Comparison of ENCODE assay signal across 13 mouse cellular contexts in genomic region chr2:71475311-71475710, GRCm38 (mm10). TPM values are rescaled to one million over a fixed set of nuclear protein-coding genes. Genes with fewer than 3 reads are reported as not detected.
"Had no signal": no experiment of that assay in that cellular context is flagged by ENCODE, and none has a peak within 500 bp of the region (broad histone marks: within the 10 kb centered on the region; RNA-seq: fewer than 3 reads in every experiment).

No protein-coding gene starts in this region.

- DNase-seq: kidney, postnatal 36 days; lung, embryonic 14.5 days; lung, postnatal 10 days; lung, postnatal 4 days; thymus, adult 18-20 months; thymus, postnatal 14 days had no signal

- H3K27ac ChIP-seq: kidney, postnatal 0 days; limb, embryonic 15.5 days; liver, embryonic 12.5 days; midbrain, embryonic 12.5 days; neural tube, embryonic 15.5 days had no signal

- H3K27me3 ChIP-seq: limb, embryonic 15.5 days; liver, embryonic 12.5 days; midbrain, embryonic 12.5 days; neural tube, embryonic 15.5 days had no signal

- H3K9me3 ChIP-seq: neural tube, embryonic 15.5 days had no signal

- H3K4me3 ChIP-seq: limb, embryonic 15.5 days; liver, embryonic 12.5 days; midbrain, embryonic 12.5 days; neural tube, embryonic 15.5 days had no signal

- H3K36me3 ChIP-seq: limb, embryonic 15.5 days; midbrain, embryonic 12.5 days; neural tube, embryonic 15.5 days had no signal

- ATAC-seq: liver, embryonic 12.5 days; midbrain, embryonic 16.5 days had no signal

- H3K9ac ChIP-seq: limb, embryonic 15.5 days; liver, embryonic 12.5 days; lung, embryonic 14.5 days; midbrain, embryonic 12.5 days; neural tube, embryonic 15.5 days had no signal

- H3K4me2 ChIP-seq: limb, embryonic 15.5 days; liver, embryonic 12.5 days; lung, embryonic 14.5 days; midbrain, embryonic 12.5 days; neural tube, embryonic 15.5 days had no signal

RNA-seq across cellular contexts. Expression of gene Dlx1, which starts 52.6 kb away (rescaled TPM):
- total RNA-seq: megakaryocyte, adult 5-6 weeks had no signal
- polyA plus RNA-seq: kidney, postnatal 0 days; lung, embryonic 14.5 days had no signal
